Mouse (Mus musculus): Measurements from ENCODE around the gene Pramef25. TPM values are rescaled to one million over a fixed set of nuclear protein-coding genes. Genes with fewer than 3 reads are reported as not detected.
A peak's percentile ranks its signal among the peaks of the same experiment; 100 is the strongest.
"Not testable (repeated sequence)": the region's sequence is repeated elsewhere in the genome, so short reads cannot be mapped to it uniquely, and the experiment has no call there.

Pramef25 gene
- not detected for total RNA-seq (2022)

GRCm38 (mm10) chr4:143950916-143951315 lies at the start of gene Pramef25:
Gene Pramef25 (minus strand): TSS chr4:143951016.
- not testable (repeated sequence) for DNase-seq (ENCODE audit: low spot score)

- not testable (repeated sequence) for DNase-seq (ENCODE audit: low spot score)
These were observed 43.5 kb upstream of the Pramef25 start, which contains the start of gene Pramef17 for GRCm38 (mm10) chr4:143994269-143994668. Gene Pramef17 (minus strand): TSS chr4:143994369.

GRCm38 (mm10) chr4:143988126-143988525 lies 37.3 kb upstream of the Pramef25 start:
- DNase-seq (ENCODE audit: low spot score) = peak; percentile 62

- peak; percentile 79 for DNase-seq (ENCODE audit: low spot score)
These were observed 36.7 kb upstream of the Pramef25 start for GRCm38 (mm10) chr4:143987475-143987941.

- peak; percentile 36 for DNase-seq (ENCODE audit: low spot score)
These were observed 34.9 kb upstream of the Pramef25 start for GRCm38 (mm10) chr4:143985733-143986132.

GRCm38 (mm10) chr4:143985165-143985564 lies 34.3 kb upstream of the Pramef25 start:
- DNase-seq (ENCODE audit: low spot score) = peak; percentile 12

- not testable (repeated sequence) for DNase-seq (ENCODE audit: low spot score)
These were observed 32.6 kb upstream of the Pramef25 start for GRCm38 (mm10) chr4:143983446-143983845.

GRCm38 (mm10) chr4:143966850-143967249 lies 16.0 kb upstream of the Pramef25 start, which contains the start of gene Gm13101:
Gene Gm13101 (minus strand): TSS chr4:143966950.
- not testable (repeated sequence) for DNase-seq (ENCODE audit: low spot score)

GRCm38 (mm10) chr4:143900280-143900679 lies 50.5 kb downstream of the Pramef25 start, which contains the start of gene Pramef6:
Gene Pramef6 (minus strand): TSS chr4:143900380.
- not testable (repeated sequence) for DNase-seq (ENCODE audit: low spot score)

Other genes starting within 250 kb of the Pramef25 start
- not detected for gene Gm13089, start 248.3 kb downstream of the Pramef25 start, total RNA-seq (2022)
- not detected for gene Gm13078, start 231.6 kb downstream of the Pramef25 start, total RNA-seq (2022)
- gene Gm13023, start 161.7 kb downstream of the Pramef25 start, total RNA-seq (2022) = not detected
- gene Gm13084, start 134.9 kb downstream of the Pramef25 start, total RNA-seq (2022) = not detected
- not detected for gene Gm13103, start 104.5 kb downstream of the Pramef25 start, total RNA-seq (2022)
- not detected for gene Pramef6, start 50.6 kb downstream of the Pramef25 start, total RNA-seq (2022)
- not detected for gene Gm13101, start 15.9 kb upstream of the Pramef25 start, total RNA-seq (2022)
- not detected for gene Pramef17, start 43.4 kb upstream of the Pramef25 start, total RNA-seq (2022)
- not detected for gene Pramel4, start 108.1 kb upstream of the Pramef25 start, total RNA-seq (2022)
- gene Gm13102, start 155.5 kb upstream of the Pramef25 start, total RNA-seq (2022) = not detected
- gene Oog3, start 211.6 kb upstream of the Pramef25 start, total RNA-seq (2022) = not detected
- gene Oog2, start 239.7 kb upstream of the Pramef25 start, total RNA-seq (2022) = not detected

Data from heart, adult 8-10 months (tissue).